Mouse (Mus musculus): Measurements from ENCODE around the gene Lurap1.

DNA sequence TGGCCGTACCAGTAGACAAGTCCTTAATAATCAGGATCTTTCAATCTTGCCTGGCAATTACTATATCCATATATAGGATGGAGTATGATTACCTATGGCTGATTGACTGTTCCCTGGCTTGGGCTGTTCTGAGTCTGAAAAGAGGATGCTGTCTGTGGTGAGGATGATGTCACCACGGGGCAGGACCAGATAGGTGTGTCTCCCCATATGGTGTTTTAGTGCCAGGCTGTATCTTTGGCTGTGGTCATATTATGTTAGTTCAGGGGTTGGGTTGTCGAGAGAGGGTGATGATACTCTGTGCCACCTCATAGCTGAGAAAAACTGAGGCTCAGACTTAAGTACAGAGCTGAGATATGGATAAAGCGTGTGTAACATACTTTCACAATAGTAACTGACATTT is 33.9 kb upstream of the Lurap1 start:
- TF ChIP-seq CTCF (IDR thresholded peaks at IDR 0.05; ENCODE audit: insufficient read depth, low read depth, low read length) (no peak), POLR2A (IDR thresholded peaks at IDR 0.05; ENCODE audit: insufficient read depth, low read depth, low read length) (no peak)

Measured in olfactory bulb, adult 2 months (tissue).